Mouse (Mus musculus): Measurements from ENCODE around the gene Plscr3. TPM values are rescaled to one million over a fixed set of nuclear protein-coding genes. Genes with fewer than 3 reads are reported as not detected.
"Not testable (repeated sequence)": the region's sequence is repeated elsewhere in the genome, so short reads cannot be mapped to it uniquely, and the experiment has no call there.

Gene Plscr3
- polyA plus RNA-seq, 1 experiment from 2014 or later = 36.3 TPM

DNA sequence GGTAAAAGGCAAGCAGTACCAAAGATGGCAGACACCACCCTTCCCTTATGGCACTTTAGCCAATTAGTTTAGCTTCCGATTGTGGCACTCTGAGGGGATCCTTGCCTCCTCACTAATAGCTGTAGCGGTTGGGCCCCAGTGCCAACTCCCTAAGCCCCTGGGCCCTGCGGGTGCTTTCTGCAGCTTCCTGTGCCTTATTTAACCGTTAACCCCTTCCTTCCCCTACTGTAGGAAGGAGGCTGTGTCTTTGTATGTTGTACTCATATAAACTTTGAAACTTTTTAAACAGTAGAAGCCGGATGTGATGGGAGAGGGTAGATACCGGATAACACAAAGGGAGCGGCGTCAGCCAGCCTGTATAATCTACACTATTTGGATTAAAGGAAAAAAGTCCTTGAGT lies 4.6 kb downstream of the Plscr3 start:
- 76% methylated on average over 8 of the region's 8 CpGs for WGBS
- no peak overlapping the region for H3K4me3 ChIP-seq (ENCODE audit: low read depth, low read length)
- H3K4me1 ChIP-seq (ENCODE audit: control insufficient read depth, insufficient read depth, low read length) = peaks cover 15% of the 10 kb centered on the region
- ATAC-seq (ENCODE audit: low read depth) = no peak
- H3K36me3 ChIP-seq (ENCODE audit: control insufficient read depth, insufficient read depth, low read length) = peaks cover 9% of the 10 kb centered on the region; the same call in 1 of the 2 replicates
- H3K9ac ChIP-seq (replicated peaks; ENCODE audit: low read depth, low read length) = no peak overlapping the region
- no peak overlapping the region for H3K27ac ChIP-seq (ENCODE audit: low read depth, low read length)
- no peaks in the 10 kb centered on the region for H3K27me3 ChIP-seq (ENCODE audit: control insufficient read depth, insufficient read depth, low read length)
- no peak overlapping the region for H3K4me2 ChIP-seq (ENCODE audit: low read depth, low read length)
- no peaks in the 10 kb centered on the region for H3K9me3 ChIP-seq (ENCODE audit: control insufficient read depth, low read length)

DNA sequence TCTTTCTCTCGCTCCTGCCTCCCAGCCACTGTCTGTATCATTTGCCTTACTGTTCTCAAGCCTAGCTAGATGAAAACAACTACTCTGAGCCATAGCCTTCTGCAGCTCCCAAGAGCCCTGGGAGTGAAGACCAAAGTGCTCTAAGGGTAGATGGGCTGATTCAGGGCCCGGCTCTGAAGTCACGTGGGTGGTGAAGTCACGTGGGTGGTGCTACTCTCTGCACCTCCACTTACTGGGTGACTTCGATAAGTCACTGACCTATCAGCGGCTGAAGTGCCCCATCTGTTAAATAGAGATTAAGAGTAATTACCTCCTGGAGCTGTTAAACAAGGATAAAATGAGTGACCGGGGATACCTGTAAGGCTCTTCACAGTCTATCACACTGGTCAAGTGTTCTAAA lies 7.8 kb downstream of the Plscr3 start:
- no peaks in the 10 kb centered on the region for H3K9me3 ChIP-seq (ENCODE audit: control insufficient read depth, low read length)
- no peak overlapping the region for H3K27ac ChIP-seq (ENCODE audit: low read depth, low read length)
- 0 out of 2 replicates have a peak, but pooled peaks cover 2% of the 10 kb centered on the region for H3K4me1 ChIP-seq (ENCODE audit: control insufficient read depth, insufficient read depth, low read length)
- H3K27me3 ChIP-seq (ENCODE audit: control insufficient read depth, insufficient read depth, low read length) = peaks cover 7% of the 10 kb centered on the region; the same call in 1 of the 2 replicates
- no peak overlapping the region for H3K4me3 ChIP-seq (ENCODE audit: low read depth, low read length)
- no peak for ATAC-seq (ENCODE audit: low read depth)
- H3K4me2 ChIP-seq (ENCODE audit: low read depth, low read length) = no peak overlapping the region
- peaks cover 9% of the 10 kb centered on the region; the same call in 1 of the 2 replicates for H3K36me3 ChIP-seq (ENCODE audit: control insufficient read depth, insufficient read depth, low read length)
- H3K9ac ChIP-seq (replicated peaks; ENCODE audit: low read depth, low read length) = no peak overlapping the region
- 68% methylated on average over 7 of the region's 7 CpGs for WGBS

DNA sequence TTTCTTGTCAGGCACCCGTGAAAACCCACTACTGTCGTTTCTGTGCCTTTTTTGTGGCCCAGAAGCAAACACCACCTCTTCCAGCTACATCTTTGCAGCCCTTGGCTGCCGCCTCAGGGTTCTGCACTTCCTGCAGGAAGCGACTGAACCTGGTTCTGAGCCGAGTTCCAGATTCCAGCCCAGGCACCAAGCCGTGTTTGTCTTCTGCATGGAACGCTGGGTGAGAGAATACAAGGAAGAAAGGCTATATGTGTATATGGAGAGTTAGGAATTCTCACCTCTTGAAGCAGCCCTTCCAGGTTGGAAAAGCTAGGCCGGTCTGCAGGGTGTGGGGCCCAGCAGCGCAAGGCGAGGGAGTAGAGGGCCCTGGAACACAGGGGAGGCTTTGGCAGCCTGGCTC lies 8.5 kb downstream of the Plscr3 start:
- H3K4me3 ChIP-seq (ENCODE audit: low read depth, low read length) = no peak overlapping the region
- H3K27ac ChIP-seq (ENCODE audit: low read depth, low read length) = no peak overlapping the region
- no peak for ATAC-seq (ENCODE audit: low read depth)
- peaks cover 9% of the 10 kb centered on the region; the same call in 1 of the 2 replicates for H3K36me3 ChIP-seq (ENCODE audit: control insufficient read depth, insufficient read depth, low read length)
- no peak overlapping the region for H3K9ac ChIP-seq (replicated peaks; ENCODE audit: low read depth, low read length)
- no peak overlapping the region for H3K4me2 ChIP-seq (ENCODE audit: low read depth, low read length)
- H3K4me1 ChIP-seq (ENCODE audit: control insufficient read depth, insufficient read depth, low read length) = 0 out of 2 replicates have a peak, but pooled peaks cover 2% of the 10 kb centered on the region
- H3K9me3 ChIP-seq (ENCODE audit: control insufficient read depth, low read length) = no peaks in the 10 kb centered on the region
- H3K27me3 ChIP-seq (ENCODE audit: control insufficient read depth, insufficient read depth, low read length) = peaks cover 10% of the 10 kb centered on the region; the same call in 1 of the 2 replicates
- WGBS = 88% methylated on average over 10 of the region's 10 CpGs

DNA sequence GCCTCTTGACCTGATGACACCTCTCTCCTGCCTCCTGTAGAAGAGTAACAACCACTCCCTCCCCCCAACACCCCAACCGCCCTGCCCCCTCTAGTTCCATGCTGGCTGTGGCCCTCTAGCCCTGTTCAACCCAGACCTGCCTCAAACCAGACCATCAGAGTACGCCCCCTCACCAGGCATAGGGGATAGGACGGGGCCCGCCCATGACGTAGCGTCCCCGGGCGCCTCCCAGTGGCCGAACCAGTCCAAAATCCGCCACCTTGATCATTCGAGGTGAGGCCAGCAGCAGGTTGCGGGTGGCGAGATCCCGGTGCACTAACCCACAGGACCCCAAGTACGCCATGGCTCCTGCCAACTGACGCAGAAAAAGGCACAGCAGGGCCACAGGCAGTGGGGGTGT lies 9.2 kb downstream of the Plscr3 start:
- no peak overlapping the region for H3K9ac ChIP-seq (replicated peaks; ENCODE audit: low read depth, low read length)
- H3K27me3 ChIP-seq (ENCODE audit: control insufficient read depth, insufficient read depth, low read length) = peaks cover 10% of the 10 kb centered on the region; the same call in 1 of the 2 replicates
- peaks cover 8% of the 10 kb centered on the region; the same call in 1 of the 2 replicates for H3K36me3 ChIP-seq (ENCODE audit: control insufficient read depth, insufficient read depth, low read length)
- no peak overlapping the region for H3K4me2 ChIP-seq (ENCODE audit: low read depth, low read length)
- no peak overlapping the region for H3K27ac ChIP-seq (ENCODE audit: low read depth, low read length)
- H3K4me1 ChIP-seq (ENCODE audit: control insufficient read depth, insufficient read depth, low read length) = 0 out of 2 replicates have a peak, but pooled peaks cover 2% of the 10 kb centered on the region
- no peaks in the 10 kb centered on the region for H3K9me3 ChIP-seq (ENCODE audit: control insufficient read depth, low read length)
- H3K4me3 ChIP-seq (ENCODE audit: low read depth, low read length) = no peak overlapping the region
- WGBS = 24% methylated on average over 16 of the region's 16 CpGs
- peak; percentile 66; the same call in 1 of the 2 replicates for ATAC-seq (ENCODE audit: low read depth)

DNA sequence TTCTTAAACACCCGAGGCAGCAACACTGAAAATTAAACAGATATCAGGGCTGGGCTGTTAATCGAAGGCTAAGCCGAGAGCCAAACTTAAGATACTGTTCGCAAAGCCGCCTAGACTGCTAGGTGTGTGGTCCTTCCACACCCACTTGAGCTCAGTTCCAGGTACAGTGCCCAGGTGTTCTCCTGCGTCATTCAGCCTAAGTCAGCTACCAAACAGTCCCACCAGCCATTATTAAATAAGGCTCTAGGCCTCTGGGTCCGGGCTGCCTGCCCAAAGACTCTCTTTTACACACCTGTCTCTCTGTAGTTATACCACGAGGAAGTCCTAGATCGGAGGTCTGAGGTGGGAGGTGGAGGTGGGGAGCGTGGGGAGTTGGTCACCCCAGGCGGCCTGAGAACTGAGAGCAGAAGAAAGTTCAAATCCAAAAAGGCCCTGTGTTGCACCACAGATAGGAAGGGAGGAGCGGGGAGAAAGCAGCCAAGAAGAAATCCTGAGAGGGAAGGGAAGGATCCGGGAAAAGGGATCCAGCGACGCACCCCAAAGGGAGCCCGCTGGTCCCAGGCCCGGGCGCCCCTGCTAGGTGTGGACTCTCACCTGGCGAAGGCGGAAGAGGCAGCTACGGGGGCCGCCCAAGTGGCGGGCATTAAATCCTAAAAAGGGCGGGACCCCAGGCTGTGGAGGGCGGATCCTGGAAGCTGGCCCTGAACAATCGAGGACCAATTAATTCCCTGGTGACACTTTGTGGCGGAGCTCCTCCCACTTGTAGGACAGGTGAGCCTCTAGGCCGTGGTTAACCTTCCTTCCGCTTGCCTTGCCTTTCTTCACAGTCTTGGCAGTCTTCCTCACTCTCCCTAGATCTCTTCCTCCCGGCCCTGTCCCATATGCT lies 12.2 kb downstream of the Plscr3 start, which contains the start of gene Tnk1:
Gene Tnk1, minus strand, starts transcription at position 618 of the 886 bp plus-strand sequence.
- no peaks in the 10 kb centered on the region for H3K4me1 ChIP-seq (ENCODE audit: control insufficient read depth, insufficient read depth, low read length)
- WGBS = 19% methylated on average over 30 of the region's 30 CpGs
- H3K4me2 ChIP-seq (ENCODE audit: low read depth, low read length) = no peak within 1 kb of the TSS
- peaks cover 10% of the 10 kb centered on the region; the same call in 1 of the 2 replicates for H3K27me3 ChIP-seq (ENCODE audit: control insufficient read depth, insufficient read depth, low read length)
- no peaks in the 10 kb centered on the region for H3K36me3 ChIP-seq (ENCODE audit: control insufficient read depth, insufficient read depth, low read length)
- H3K9ac ChIP-seq (replicated peaks; ENCODE audit: low read depth, low read length) = no peak within 1 kb of the TSS
- H3K9me3 ChIP-seq (ENCODE audit: control insufficient read depth, low read length) = no peaks in the 10 kb centered on the region
- ATAC-seq (ENCODE audit: low read depth) = no peak
- no peak within 1 kb of the TSS for H3K27ac ChIP-seq (ENCODE audit: low read depth, low read length)
- H3K4me3 ChIP-seq (ENCODE audit: low read depth, low read length) = no peak within 1 kb of the TSS

DNA sequence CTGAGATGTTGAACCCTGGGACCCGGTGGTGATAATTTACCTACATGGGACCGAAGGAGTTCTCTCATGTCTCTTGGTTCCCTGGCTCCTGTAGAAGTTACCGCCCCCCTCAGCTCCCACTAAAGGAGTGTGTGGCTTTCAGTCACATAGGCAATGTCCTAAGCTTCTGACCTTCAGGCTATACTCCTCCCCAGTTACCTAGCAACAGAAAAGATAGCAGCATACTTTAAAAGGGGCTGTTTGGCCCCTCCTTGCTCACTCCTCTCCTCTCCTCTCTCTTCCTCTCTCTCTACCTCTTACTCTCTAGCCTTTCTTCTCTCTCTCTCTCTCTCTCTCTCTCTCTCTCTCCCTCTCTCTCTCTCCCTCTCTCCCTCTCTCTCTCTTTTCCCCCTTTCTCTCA lies 17.6 kb downstream of the Plscr3 start:
- H3K36me3 ChIP-seq (ENCODE audit: control insufficient read depth, insufficient read depth, low read length); H3K4me2 ChIP-seq (ENCODE audit: low read depth, low read length); H3K9ac ChIP-seq (replicated peaks; ENCODE audit: low read depth, low read length); H3K27ac ChIP-seq (ENCODE audit: low read depth, low read length); H3K4me3 ChIP-seq (ENCODE audit: low read depth, low read length); H3K9me3 ChIP-seq (ENCODE audit: control insufficient read depth, low read length); H3K4me1 ChIP-seq (ENCODE audit: control insufficient read depth, insufficient read depth, low read length); ATAC-seq (ENCODE audit: low read depth); H3K27me3 ChIP-seq (ENCODE audit: control insufficient read depth, insufficient read depth, low read length): not testable (repeated sequence)
- WGBS = 68% methylated on average over 3 of the region's 3 CpGs

DNA sequence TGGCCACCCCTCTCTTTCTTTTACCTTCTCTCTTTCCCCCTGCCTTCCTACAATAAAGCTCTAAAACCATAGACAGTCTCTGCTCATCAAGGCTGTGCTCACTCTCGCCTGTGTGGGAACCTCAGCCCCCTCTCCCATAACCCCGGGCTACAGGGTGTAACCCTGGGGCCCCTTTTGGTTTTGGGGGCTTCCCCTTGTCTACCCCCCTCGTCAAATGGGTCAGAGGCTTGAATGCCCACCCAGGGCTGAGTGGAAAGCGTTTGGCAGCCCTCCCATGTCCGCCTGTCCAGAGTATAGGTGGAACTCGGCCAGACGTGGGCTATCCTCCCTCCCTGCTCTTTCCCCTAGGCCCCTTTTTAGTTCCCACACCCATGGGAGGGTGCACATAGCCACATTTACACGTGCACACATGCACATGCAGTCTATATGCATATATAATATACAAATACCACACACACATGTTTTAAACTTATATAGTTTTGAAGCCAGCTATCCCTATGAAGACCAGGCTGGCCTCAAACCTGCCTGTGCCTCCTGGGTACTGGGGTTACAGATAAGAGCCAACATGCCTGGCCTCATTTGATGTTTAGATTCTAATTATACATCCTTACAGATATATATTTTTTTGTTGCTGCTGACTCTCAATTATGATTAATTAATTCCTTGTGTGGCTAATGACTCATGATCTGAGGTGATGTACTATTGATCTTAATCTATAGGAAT lies 18.1 kb downstream of the Plscr3 start:
- 46% methylated on average over 8 of the region's 8 CpGs for WGBS
- no peaks in the 10 kb centered on the region for H3K36me3 ChIP-seq (ENCODE audit: control insufficient read depth, insufficient read depth, low read length)
- no peak overlapping the region for H3K27ac ChIP-seq (ENCODE audit: low read depth, low read length)
- no peak overlapping the region for H3K4me3 ChIP-seq (ENCODE audit: low read depth, low read length)
- no peak for ATAC-seq (ENCODE audit: low read depth)
- no peaks in the 10 kb centered on the region for H3K9me3 ChIP-seq (ENCODE audit: control insufficient read depth, low read length)
- H3K27me3 ChIP-seq (ENCODE audit: control insufficient read depth, insufficient read depth, low read length) = 0 out of 2 replicates have a peak, but pooled peaks cover under 1% of the 10 kb centered on the region
- H3K4me2 ChIP-seq (ENCODE audit: low read depth, low read length) = no peak overlapping the region
- no peaks in the 10 kb centered on the region for H3K4me1 ChIP-seq (ENCODE audit: control insufficient read depth, insufficient read depth, low read length)
- H3K9ac ChIP-seq (replicated peaks; ENCODE audit: low read depth, low read length) = no peak overlapping the region

DNA sequence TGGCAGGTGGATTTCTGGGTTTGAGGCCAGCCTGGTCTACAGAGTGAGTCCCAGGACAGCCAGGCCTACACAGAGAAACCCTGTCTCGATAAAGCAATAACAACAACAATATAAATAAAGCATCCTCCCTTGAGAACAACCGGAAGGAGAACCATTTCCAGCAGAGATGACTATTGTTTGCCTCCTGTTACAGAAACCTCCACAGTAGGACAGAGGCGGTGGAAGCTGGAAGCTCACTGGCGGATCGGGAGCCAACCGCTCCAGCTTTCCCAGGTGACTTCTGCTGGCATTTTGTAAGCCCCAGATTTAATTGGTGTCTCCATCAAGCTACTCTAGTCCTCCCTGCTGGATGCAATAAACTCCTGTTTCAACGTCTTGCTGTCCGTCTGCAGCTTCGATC lies 19.4 kb downstream of the Plscr3 start:
- no peak overlapping the region for H3K27ac ChIP-seq (ENCODE audit: low read depth, low read length)
- ATAC-seq (ENCODE audit: low read depth) = no peak
- no peaks in the 10 kb centered on the region for H3K27me3 ChIP-seq (ENCODE audit: control insufficient read depth, insufficient read depth, low read length)
- no peak overlapping the region for H3K9ac ChIP-seq (replicated peaks; ENCODE audit: low read depth, low read length)
- H3K4me1 ChIP-seq (ENCODE audit: control insufficient read depth, insufficient read depth, low read length) = no peaks in the 10 kb centered on the region
- no peak overlapping the region for H3K4me3 ChIP-seq (ENCODE audit: low read depth, low read length)
- no peaks in the 10 kb centered on the region for H3K36me3 ChIP-seq (ENCODE audit: control insufficient read depth, insufficient read depth, low read length)
- H3K4me2 ChIP-seq (ENCODE audit: low read depth, low read length) = no peak overlapping the region
- WGBS = 78% methylated on average over 9 of the region's 9 CpGs
- H3K9me3 ChIP-seq (ENCODE audit: control insufficient read depth, low read length) = no peaks in the 10 kb centered on the region

DNA sequence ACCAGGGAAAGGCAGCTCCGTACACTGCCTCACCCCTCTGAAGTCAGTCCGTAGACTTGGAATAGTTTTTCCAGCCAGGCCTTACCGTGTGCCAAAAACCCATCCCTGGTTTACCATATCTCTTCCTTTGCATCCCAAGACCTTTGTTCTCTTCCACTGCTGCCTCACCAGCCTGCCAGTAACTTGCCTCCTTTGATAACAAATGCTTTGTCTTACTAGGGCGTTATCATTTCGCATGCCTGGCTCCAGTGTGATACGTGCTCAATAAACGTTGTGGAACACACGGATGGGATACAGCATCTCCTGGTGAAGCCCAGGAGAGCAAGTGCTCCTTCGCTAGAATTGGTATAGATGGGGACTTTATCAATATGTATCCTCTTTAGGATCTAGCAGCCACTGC lies 21.2 kb downstream of the Plscr3 start:
- Histone ChIP-seq H3K9ac (replicated peaks; ENCODE audit: low read depth, low read length) (no peak overlapping the region), H3K9me3 (ENCODE audit: control insufficient read depth, low read length) (no peaks in the 10 kb centered on the region), H3K4me1 (ENCODE audit: control insufficient read depth, insufficient read depth, low read length) (no peaks in the 10 kb centered on the region), H3K4me2 (ENCODE audit: low read depth, low read length) (no peak overlapping the region), H3K36me3 (ENCODE audit: control insufficient read depth, insufficient read depth, low read length) (no peaks in the 10 kb centered on the region), H3K4me3 (ENCODE audit: low read depth, low read length) (no peak overlapping the region), H3K27ac (ENCODE audit: low read depth, low read length) (no peak overlapping the region), H3K27me3 (ENCODE audit: control insufficient read depth, insufficient read depth, low read length) (no peaks in the 10 kb centered on the region)
- ATAC-seq (ENCODE audit: low read depth) = no peak
- 68% methylated on average over 9 of the region's 9 CpGs for WGBS

Data from neural tube, embryonic 14.5 days (tissue).